Mouse (Mus musculus): Measurements from ENCODE around the gene Snx3.

Snx3 gene

GRCm38 (mm10) chr10:42504096-42504710, 2.4 kb downstream of the Snx3 start:
- no peak for DNase-seq (ENCODE audit: low spot score in 2 of 2)

- no peak for DNase-seq (ENCODE audit: low spot score in 2 of 2)
These were observed 8.3 kb downstream of the Snx3 start for GRCm38 (mm10) chr10:42510141-42510540.

GRCm38 (mm10) chr10:42511184-42512135, 9.6 kb downstream of the Snx3 start:
- no peak for DNase-seq (ENCODE audit: low spot score in 2 of 2)

- DNase-seq (ENCODE audit: low spot score in 2 of 2) = no peak
These were observed 12.3 kb downstream of the Snx3 start for GRCm38 (mm10) chr10:42514125-42514524.

- no peak for DNase-seq (ENCODE audit: low spot score in 2 of 2)
These were observed 16.5 kb downstream of the Snx3 start for GRCm38 (mm10) chr10:42518363-42518762.

GRCm38 (mm10) chr10:42521315-42521981, 19.6 kb downstream of the Snx3 start:
- no peak for DNase-seq (ENCODE audit: low spot score in 2 of 2)

- DNase-seq (ENCODE audit: low spot score in 2 of 2) = no peak
These were observed 21.1 kb downstream of the Snx3 start for GRCm38 (mm10) chr10:42522912-42523311.

- no peak for DNase-seq (ENCODE audit: low spot score in 2 of 2)
These were observed 21.8 kb downstream of the Snx3 start for GRCm38 (mm10) chr10:42523556-42524162.

GRCm38 (mm10) chr10:42525682-42526081, 23.9 kb downstream of the Snx3 start:
- DNase-seq (ENCODE audit: low spot score in 2 of 2) = no peak

- no peak for DNase-seq (ENCODE audit: low spot score in 2 of 2)
These were observed 32.1 kb downstream of the Snx3 start for GRCm38 (mm10) chr10:42533836-42534453.

- DNase-seq (ENCODE audit: low spot score in 2 of 2) = no peak
These were observed 35.9 kb downstream of the Snx3 start for GRCm38 (mm10) chr10:42537571-42538316.

GRCm38 (mm10) chr10:42545707-42546503, 44.1 kb downstream of the Snx3 start:
- DNase-seq (ENCODE audit: low spot score in 2 of 2) = no peak

GRCm38 (mm10) chr10:42546507-42546906, 44.7 kb downstream of the Snx3 start:
- DNase-seq (ENCODE audit: low spot score in 2 of 2) = no peak

GRCm38 (mm10) chr10:42559581-42560200, 57.9 kb downstream of the Snx3 start:
- DNase-seq (ENCODE audit: low spot score in 2 of 2) = no peak

GRCm38 (mm10) chr10:42562272-42562671, 60.4 kb downstream of the Snx3 start:
- DNase-seq (ENCODE audit: low spot score in 2 of 2) = no peak

GRCm38 (mm10) chr10:42572567-42572966, 70.7 kb downstream of the Snx3 start:
- no peak for DNase-seq (ENCODE audit: low spot score in 2 of 2)

GRCm38 (mm10) chr10:42572971-42573370, 71.1 kb downstream of the Snx3 start:
- no peak for DNase-seq (ENCODE audit: low spot score in 2 of 2)

- DNase-seq (ENCODE audit: low spot score in 2 of 2) = no peak
These were observed 72.8 kb downstream of the Snx3 start for GRCm38 (mm10) chr10:42574639-42575038.

- DNase-seq (ENCODE audit: low spot score in 2 of 2) = no peak
These were observed 75.9 kb downstream of the Snx3 start for GRCm38 (mm10) chr10:42577525-42578280.
